Mouse (Mus musculus) kidney, adult 8-10 months (tissue): Measurements from ENCODE around the gene Kidins220.

Experiments used
- DNase-seq, 2 experiments: peaks; one replicate each; pipeline ENCODE4 v3.0.0; 2022

Gene Kidins220

GRCm38 (mm10) chr12:25027416-25027815, 52.7 kb downstream of the Kidins220 start:
- DNase-seq: peak; percentile 19 to 57

GRCm38 (mm10) chr12:25033662-25034337, 59.1 kb downstream of the Kidins220 start:
- DNase-seq: no peak

GRCm38 (mm10) chr12:25034338-25034953, 59.7 kb downstream of the Kidins220 start:
- DNase-seq: peak in 1 of 2 experiments; percentile 50

- no peak for DNase-seq
These were observed 61.3 kb downstream of the Kidins220 start for GRCm38 (mm10) chr12:25036024-25036423.

GRCm38 (mm10) chr12:25037222-25037621, 62.5 kb downstream of the Kidins220 start:
- no peak for DNase-seq

GRCm38 (mm10) chr12:25037681-25038472, 63.2 kb downstream of the Kidins220 start:
- DNase-seq: no peak

- DNase-seq: no peak
These were observed 69.3 kb downstream of the Kidins220 start for GRCm38 (mm10) chr12:25044056-25044455.

DNA sequence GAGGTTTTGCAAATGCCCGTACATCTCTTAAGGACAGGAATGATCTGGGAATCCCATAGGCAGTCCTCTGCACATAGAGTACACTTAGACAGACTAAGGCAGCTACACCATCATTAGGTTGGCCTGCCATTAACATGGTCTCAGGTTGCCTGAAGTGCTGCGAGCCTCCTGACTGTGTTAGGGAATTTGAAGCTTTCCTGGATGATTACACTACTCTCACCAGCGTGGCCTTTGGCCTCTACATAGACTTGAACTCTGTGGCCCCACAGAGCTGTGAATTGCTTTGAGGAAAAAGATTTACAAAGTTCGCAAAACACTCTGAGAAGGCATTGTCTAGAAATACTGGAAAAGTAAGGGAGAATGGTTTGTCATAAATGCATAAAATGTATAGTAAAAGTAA, 69.9 kb downstream of the Kidins220 start:
- DNase-seq: no peak

GRCm38 (mm10) chr12:25049253-25049652, 74.5 kb downstream of the Kidins220 start:
- DNase-seq: no peak

GRCm38 (mm10) chr12:25054511-25054910, 79.8 kb downstream of the Kidins220 start:
- no peak for DNase-seq

GRCm38 (mm10) chr12:25054963-25055362, 80.2 kb downstream of the Kidins220 start:
- no peak for DNase-seq

GRCm38 (mm10) chr12:25059487-25060200, 84.9 kb downstream of the Kidins220 start:
- DNase-seq: no peak

DNA sequence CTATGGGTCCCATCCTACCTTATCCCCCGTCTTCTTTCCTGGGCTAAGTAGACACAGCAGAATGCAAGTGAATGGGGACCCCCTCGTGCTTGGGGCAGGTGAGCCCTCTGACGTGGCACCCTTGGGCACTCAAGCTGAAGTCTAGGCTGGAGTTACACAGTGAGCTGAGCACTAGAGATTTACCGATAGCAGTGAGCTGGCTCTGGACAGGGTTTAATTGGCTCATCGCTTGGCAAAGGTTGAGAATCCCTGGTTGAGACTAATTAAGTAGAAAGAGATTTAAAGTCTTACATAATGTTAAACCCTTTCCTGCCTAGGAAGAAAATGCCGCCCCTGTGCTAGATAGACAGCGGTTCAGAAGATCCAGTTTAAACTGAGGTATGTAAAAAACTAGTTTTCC, 86.2 kb downstream of the Kidins220 start:
- DNase-seq: no peak

DNA sequence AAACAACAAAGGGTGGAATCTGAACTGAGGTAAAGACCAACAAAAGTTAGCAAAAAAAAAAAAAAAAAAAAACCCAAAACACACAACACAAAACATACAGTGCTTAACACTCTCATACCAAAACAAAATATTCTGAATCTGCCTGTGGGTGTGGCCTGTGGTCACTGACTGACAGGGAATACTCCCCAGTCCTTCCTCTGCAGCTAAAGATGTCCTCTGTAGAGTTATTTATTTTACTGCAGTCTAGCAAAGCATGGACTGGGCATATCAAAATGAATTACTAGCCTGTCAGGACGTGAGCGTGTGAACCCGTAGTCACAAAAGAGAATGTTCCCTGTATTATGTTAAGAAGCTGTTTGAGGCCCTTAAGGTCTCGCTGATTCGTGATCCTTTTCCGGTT, 87.5 kb downstream of the Kidins220 start:
- DNase-seq: no peak

GRCm38 (mm10) chr12:25073374-25073773, 98.6 kb downstream of the Kidins220 start:
- DNase-seq: no peak

GRCm38 (mm10) chr12:25074344-25074743, 99.6 kb downstream of the Kidins220 start:
- DNase-seq: no peak

- DNase-seq: no peak
These were observed 108.8 kb downstream of the Kidins220 start for GRCm38 (mm10) chr12:25083260-25084178.

DNA sequence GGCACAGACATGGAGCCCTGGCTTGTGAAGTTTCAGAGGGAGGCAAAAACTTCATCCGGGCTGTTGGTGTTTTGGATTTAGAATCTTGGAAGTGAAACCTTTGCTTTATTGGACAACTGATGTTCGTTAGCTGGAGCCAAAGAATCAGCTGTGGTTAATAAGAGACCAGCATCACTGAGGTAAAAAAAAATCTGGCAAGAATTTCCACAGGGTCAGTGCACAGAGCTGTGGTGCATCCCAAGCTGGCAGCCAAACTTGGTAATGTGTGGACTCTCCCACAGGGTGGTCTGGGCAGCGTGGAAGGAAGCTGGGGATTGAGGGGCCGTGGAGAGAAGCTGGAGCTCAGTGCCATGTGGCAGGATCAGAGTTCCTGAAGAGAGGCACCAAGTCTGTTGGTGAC, 112.2 kb downstream of the Kidins220 start:
- peak; percentile 55 to 69 for DNase-seq

- DNase-seq: no peak
These were observed 114.7 kb downstream of the Kidins220 start for GRCm38 (mm10) chr12:25089433-25089832.

GRCm38 (mm10) chr12:25092027-25092704, 117.4 kb downstream of the Kidins220 start:
- DNase-seq: peak; percentile 86 to 94

- peak; percentile 88 to 90 for DNase-seq
These were observed 118.1 kb downstream of the Kidins220 start for GRCm38 (mm10) chr12:25092751-25093211.
